Mouse (Mus musculus) thymus, adult 18-20 months (tissue): Measurements from ENCODE around the gene Catsperb.
"Not testable (repeated sequence)": the region's sequence is repeated elsewhere in the genome, so short reads cannot be mapped to it uniquely, and the experiment has no call there.

ENCODE experiments used
- DNase-seq, 2 experiments: peaks; one replicate each; pipeline ENCODE4 v3.0.0; 2022; ENCODE audit warnings: mixed read lengths in 2 of 2

The Catsperb gene

GRCm38 (mm10) chr12:101404353-101404752 is at the start of gene Catsperb:
TSS of gene Catsperb (plus strand) at chr12:101404653.
- not testable (repeated sequence) for DNase-seq

GRCm38 (mm10) chr12:101361468-101361867 is 43.0 kb upstream of the Catsperb start:
- DNase-seq: not testable (repeated sequence)

GRCm38 (mm10) chr12:101381460-101381859 is 23.0 kb upstream of the Catsperb start:
- DNase-seq: not testable (repeated sequence)

GRCm38 (mm10) chr12:101426131-101426530 is 21.7 kb downstream of the Catsperb start:
- no peak for DNase-seq

GRCm38 (mm10) chr12:101462051-101462450 is 57.6 kb downstream of the Catsperb start:
- no peak for DNase-seq

- DNase-seq: no peak
These were observed 79.1 kb downstream of the Catsperb start for GRCm38 (mm10) chr12:101483571-101483970.

GRCm38 (mm10) chr12:101511326-101511725 is 106.9 kb downstream of the Catsperb start:
- not testable (repeated sequence) for DNase-seq

- not testable (repeated sequence) for DNase-seq
These were observed 202.2 kb downstream of the Catsperb start for GRCm38 (mm10) chr12:101606622-101607021.

GRCm38 (mm10) chr12:101633137-101633536 is 228.7 kb downstream of the Catsperb start:
- DNase-seq: no peak

- DNase-seq: no peak
These were observed 263.0 kb downstream of the Catsperb start for GRCm38 (mm10) chr12:101667502-101667901.
